Mouse (Mus musculus): ENCODE measurements around the gene R3hdm4. TPM values are rescaled to one million over a fixed set of nuclear protein-coding genes. Genes with fewer than 3 reads are reported as not detected.
A peak's percentile ranks its signal among the peaks of the same experiment; 100 is the strongest.
"Not testable (repeated sequence)": the region's sequence is repeated elsewhere in the genome, so short reads cannot be mapped to it uniquely, and the experiment has no call there.

Gene R3hdm4
- polyA plus RNA-seq, 1 experiment from 2014 or later = 131 TPM

- ATAC-seq (ENCODE audit: low FRiP score) = no peak
- H3K27ac ChIP-seq (ENCODE audit: low read depth, low read length) = no peak overlapping the region
- H3K9ac ChIP-seq (ENCODE audit: low read depth, low read length) = no peak overlapping the region
- no peak overlapping the region for H3K4me3 ChIP-seq (ENCODE audit: low read depth, low read length)
- no peaks in the 10 kb centered on the region for H3K4me1 ChIP-seq (replicated peaks; ENCODE audit: control insufficient read depth, insufficient read depth, low read length)
- no peaks in the 10 kb centered on the region; the same call in 1 of the 2 replicates for H3K27me3 ChIP-seq (ENCODE audit: control insufficient read depth, insufficient read depth, low read length)
- WGBS = 95% methylated on average over 10 of the region's 10 CpGs
- peaks cover 3% of the 10 kb centered on the region; the same call in 1 of the 2 replicates for H3K36me3 ChIP-seq (ENCODE audit: control insufficient read depth, insufficient read depth, low read length)
- H3K4me2 ChIP-seq (replicated peaks; ENCODE audit: low read depth, low read length) = no peak overlapping the region
- H3K9me3 ChIP-seq (ENCODE audit: control insufficient read depth, low read length) = no peaks in the 10 kb centered on the region
- no peak for DNase-seq (ENCODE audit: low spot score)
Observed at GRCm38 (mm10) chr10:79907415-79907814, 13.6 kb downstream of the R3hdm4 start.

GRCm38 (mm10) chr10:79906712-79907111 is 14.3 kb downstream of the R3hdm4 start:
- Histone ChIP-seq H3K27me3 (ENCODE audit: control insufficient read depth, insufficient read depth, low read length) (no peaks in the 10 kb centered on the region; the same call in 1 of the 2 replicates), H3K9ac (ENCODE audit: low read depth, low read length) (no peak overlapping the region), H3K9me3 (ENCODE audit: control insufficient read depth, low read length) (no peaks in the 10 kb centered on the region), H3K4me1 (replicated peaks; ENCODE audit: control insufficient read depth, insufficient read depth, low read length) (no peaks in the 10 kb centered on the region), H3K4me3 (ENCODE audit: low read depth, low read length) (no peak overlapping the region), H3K36me3 (ENCODE audit: control insufficient read depth, insufficient read depth, low read length) (peaks cover 3% of the 10 kb centered on the region; the same call in 1 of the 2 replicates), H3K4me2 (replicated peaks; ENCODE audit: low read depth, low read length) (no peak overlapping the region), H3K27ac (ENCODE audit: low read depth, low read length) (no peak overlapping the region)
- WGBS = 90% methylated on average over 9 of the region's 9 CpGs
- ATAC-seq (ENCODE audit: low FRiP score) (no peak), DNase-seq (ENCODE audit: low spot score) (no peak)

GRCm38 (mm10) chr10:79900951-79901410 is 20.0 kb downstream of the R3hdm4 start:
- no peak overlapping the region for H3K4me3 ChIP-seq (ENCODE audit: low read depth, low read length)
- peaks cover 4% of the 10 kb centered on the region; the same call in 1 of the 2 replicates for H3K27me3 ChIP-seq (ENCODE audit: control insufficient read depth, insufficient read depth, low read length)
- peak; percentile 55 for ATAC-seq (ENCODE audit: low FRiP score)
- H3K27ac ChIP-seq (ENCODE audit: low read depth, low read length) = 0 out of 2 replicates have a peak overlapping the region, but pooled peaks have one; percentile 36
- WGBS = 15% methylated on average over 2 of the region's 2 CpGs
- peaks cover 7% of the 10 kb centered on the region for H3K4me1 ChIP-seq (replicated peaks; ENCODE audit: control insufficient read depth, insufficient read depth, low read length)
- H3K9ac ChIP-seq (ENCODE audit: low read depth, low read length) = 0 out of 2 replicates have a peak overlapping the region, but pooled peaks have one; percentile 23
- peak; percentile 54 for DNase-seq (ENCODE audit: low spot score)
- H3K36me3 ChIP-seq (ENCODE audit: control insufficient read depth, insufficient read depth, low read length) = peaks cover 3% of the 10 kb centered on the region; the same call in 1 of the 2 replicates
- no peak overlapping the region for H3K4me2 ChIP-seq (replicated peaks; ENCODE audit: low read depth, low read length)
- H3K9me3 ChIP-seq (ENCODE audit: control insufficient read depth, low read length) = no peaks in the 10 kb centered on the region

- Histone ChIP-seq H3K4me2 (replicated peaks; ENCODE audit: low read depth, low read length) (no peak overlapping the region), H3K4me1 (replicated peaks; ENCODE audit: control insufficient read depth, insufficient read depth, low read length) (peaks cover 7% of the 10 kb centered on the region), H3K9me3 (ENCODE audit: control insufficient read depth, low read length) (no peaks in the 10 kb centered on the region), H3K27me3 (ENCODE audit: control insufficient read depth, insufficient read depth, low read length) (peaks cover 4% of the 10 kb centered on the region; the same call in 1 of the 2 replicates), H3K27ac (ENCODE audit: low read depth, low read length) (no peak overlapping the region), H3K4me3 (ENCODE audit: low read depth, low read length) (no peak overlapping the region), H3K36me3 (ENCODE audit: control insufficient read depth, insufficient read depth, low read length) (peaks cover under 1% of the 10 kb centered on the region; the same call in 1 of the 2 replicates), H3K9ac (ENCODE audit: low read depth, low read length) (no peak overlapping the region)
- no peak for ATAC-seq (ENCODE audit: low FRiP score)
- DNase-seq (ENCODE audit: low spot score) = no peak
- WGBS = 57% methylated on average over 20 of the region's 20 CpGs
Observed at GRCm38 (mm10) chr10:79897316-79898245, 23.4 kb downstream of the R3hdm4 start.

GRCm38 (mm10) chr10:79896814-79897213 is 24.2 kb downstream of the R3hdm4 start:
- peaks cover 4% of the 10 kb centered on the region; the same call in 1 of the 2 replicates for H3K27me3 ChIP-seq (ENCODE audit: control insufficient read depth, insufficient read depth, low read length)
- DNase-seq (ENCODE audit: low spot score) = no peak
- no peaks in the 10 kb centered on the region for H3K36me3 ChIP-seq (ENCODE audit: control insufficient read depth, insufficient read depth, low read length)

GRCm38 (mm10) chr10:79896306-79896705 is 24.7 kb downstream of the R3hdm4 start:
- Histone ChIP-seq H3K4me2 (replicated peaks; ENCODE audit: low read depth, low read length) (no peak overlapping the region), H3K9ac (ENCODE audit: low read depth, low read length) (no peak overlapping the region), H3K27me3 (ENCODE audit: control insufficient read depth, insufficient read depth, low read length) (peaks cover 4% of the 10 kb centered on the region; the same call in 1 of the 2 replicates), H3K4me1 (replicated peaks; ENCODE audit: control insufficient read depth, insufficient read depth, low read length) (peaks cover 5% of the 10 kb centered on the region), H3K27ac (ENCODE audit: low read depth, low read length) (no peak overlapping the region), H3K36me3 (ENCODE audit: control insufficient read depth, insufficient read depth, low read length) (no peaks in the 10 kb centered on the region), H3K4me3 (ENCODE audit: low read depth, low read length) (no peak overlapping the region), H3K9me3 (ENCODE audit: control insufficient read depth, low read length) (no peaks in the 10 kb centered on the region)
- DNase-seq (ENCODE audit: low spot score) (no peak), ATAC-seq (ENCODE audit: low FRiP score) (no peak)
- 93% methylated on average over 16 of the region's 16 CpGs for WGBS

More at GRCm38 (mm10) chr10:79896814-79897213, 24.2 kb downstream of the R3hdm4 start:
- no peak overlapping the region for H3K4me2 ChIP-seq (replicated peaks; ENCODE audit: low read depth, low read length)
- H3K9me3 ChIP-seq (ENCODE audit: control insufficient read depth, low read length) = no peaks in the 10 kb centered on the region
- ATAC-seq (ENCODE audit: low FRiP score) = no peak
- no peak overlapping the region for H3K9ac ChIP-seq (ENCODE audit: low read depth, low read length)
- WGBS = 85% methylated on average over 13 of the region's 13 CpGs
- H3K27ac ChIP-seq (ENCODE audit: low read depth, low read length) = no peak overlapping the region
- peaks cover 7% of the 10 kb centered on the region for H3K4me1 ChIP-seq (replicated peaks; ENCODE audit: control insufficient read depth, insufficient read depth, low read length)
- no peak overlapping the region for H3K4me3 ChIP-seq (ENCODE audit: low read depth, low read length)

GRCm38 (mm10) chr10:79892451-79893118 is 28.4 kb downstream of the R3hdm4 start:
- not testable (repeated sequence) for H3K9ac ChIP-seq (ENCODE audit: low read depth, low read length); H3K27ac ChIP-seq (ENCODE audit: low read depth, low read length)
- 44% methylated on average over 22 of the region's 22 CpGs for WGBS

GRCm38 (mm10) chr10:79890670-79891069 is 30.3 kb downstream of the R3hdm4 start, which contains the start of gene Cfd:
TSS of gene Cfd (plus strand) at chr10:79890853.
- Histone ChIP-seq H3K9ac (ENCODE audit: low read depth, low read length) (no peak within 1 kb of the TSS), H3K36me3 (ENCODE audit: control insufficient read depth, insufficient read depth, low read length) (no peaks in the 10 kb centered on the region), H3K4me3 (ENCODE audit: low read depth, low read length) (no peak within 1 kb of the TSS), H3K4me2 (replicated peaks; ENCODE audit: low read depth, low read length) (no peak within 1 kb of the TSS), H3K9me3 (ENCODE audit: control insufficient read depth, low read length) (no peaks in the 10 kb centered on the region), H3K27me3 (ENCODE audit: control insufficient read depth, insufficient read depth, low read length) (no peaks in the 10 kb centered on the region), H3K4me1 (replicated peaks; ENCODE audit: control insufficient read depth, insufficient read depth, low read length) (no peaks in the 10 kb centered on the region), H3K27ac (ENCODE audit: low read depth, low read length) (no peak within 1 kb of the TSS)
- ATAC-seq (ENCODE audit: low FRiP score) (no peak), DNase-seq (ENCODE audit: low spot score) (no peak)
- whole genome bisulfite sequencing = 43% methylated on average over 5 of the region's 5 CpGs

More at GRCm38 (mm10) chr10:79892451-79893118, 28.4 kb downstream of the R3hdm4 start:
- not testable (repeated sequence) for H3K9me3 ChIP-seq (ENCODE audit: control insufficient read depth, low read length); H3K4me2 ChIP-seq (replicated peaks; ENCODE audit: low read depth, low read length); H3K4me1 ChIP-seq (replicated peaks; ENCODE audit: control insufficient read depth, insufficient read depth, low read length); H3K36me3 ChIP-seq (ENCODE audit: control insufficient read depth, insufficient read depth, low read length); H3K27me3 ChIP-seq (ENCODE audit: control insufficient read depth, insufficient read depth, low read length); H3K4me3 ChIP-seq (ENCODE audit: low read depth, low read length)
- DNase-seq (ENCODE audit: low spot score) (peak; percentile 91), ATAC-seq (ENCODE audit: low FRiP score) (peak; percentile 62)
